Mouse (Mus musculus): ENCODE measurements at regions not wholly inside any gene's neighbourhood (a gene's known extent, or its start where the extent isn't known, plus 50 kb on each side); places are given as distances from the start of the nearest gene placed in this dataset.

- H3K4me3 ChIP-seq: no peak overlapping the region
- peaks cover 22% of the 10 kb centered on the region; the same call in 1 of the 2 replicates for H3K4me1 ChIP-seq
- no peaks in the 10 kb centered on the region for H3K9me3 ChIP-seq
- no peaks in the 10 kb centered on the region for H3K27me3 ChIP-seq (ENCODE audit: poor library complexity, severe bottlenecking)
- 89% methylated on average over 7 of the region's 7 CpGs for WGBS
- H3K36me3 ChIP-seq (replicated peaks): no peaks in the 10 kb centered on the region
- no peak for DNase-seq (ENCODE audit: extremely low spot score, low spot score)
- no peak overlapping the region for H3K27ac ChIP-seq
Measured at GRCm38 (mm10) chr13:99115541-99115940, 69.1 kb upstream of the Zfp366 start.

DNA sequence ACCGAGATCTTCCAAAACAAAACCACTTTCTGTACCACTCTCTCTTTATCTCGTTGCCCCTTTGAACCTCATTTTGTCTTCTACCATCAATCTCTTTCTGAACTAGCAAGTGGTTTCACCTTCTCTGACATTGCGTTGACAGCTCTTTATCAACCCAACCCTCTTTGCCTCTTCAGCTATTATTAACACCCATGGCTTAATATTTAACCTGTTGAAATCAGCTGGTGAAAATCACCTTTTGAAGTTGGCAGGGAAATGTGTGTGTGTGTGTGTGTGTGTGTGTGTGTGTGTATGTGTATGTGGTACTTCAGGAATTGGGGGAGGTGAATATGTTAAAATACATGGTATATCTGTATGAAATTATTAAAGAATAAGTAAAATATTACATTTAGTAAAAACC lies 70.1 kb upstream of the Zfp366 start:
- H3K9me3 ChIP-seq: no peaks in the 10 kb centered on the region
- WGBS: 91% methylated on average over 3 of the region's 3 CpGs

DNA sequence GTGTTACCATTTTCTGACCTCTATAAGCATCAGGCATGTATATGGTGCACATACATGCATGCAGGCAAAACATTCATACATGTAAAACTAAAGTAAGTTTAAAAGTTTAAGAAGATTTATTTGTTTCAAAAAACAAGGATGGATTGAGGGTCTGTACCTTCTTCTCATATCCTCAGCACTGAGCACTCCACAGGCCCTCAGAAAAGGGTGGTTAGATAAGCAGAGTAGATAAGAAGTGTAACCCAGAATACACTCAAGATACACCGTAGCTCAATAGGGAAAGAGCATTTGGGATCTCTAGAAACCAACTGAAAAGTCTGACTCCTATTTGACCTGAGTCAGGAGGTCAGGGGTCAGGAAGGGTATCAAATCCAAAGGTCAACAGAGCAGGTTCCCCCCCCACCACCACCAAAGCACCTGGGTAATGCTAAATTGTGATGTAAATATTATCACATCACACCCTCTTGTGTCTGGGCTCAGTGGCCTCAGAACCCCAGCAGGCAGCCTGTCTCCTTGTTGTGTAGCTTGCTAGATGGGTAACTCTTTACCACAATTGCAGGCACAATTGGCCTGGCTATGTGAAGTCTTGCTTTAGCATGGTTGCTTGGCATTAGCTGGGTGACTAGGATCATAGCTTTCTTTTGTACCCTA lies 72.8 kb upstream of the Zfp366 start:
- WGBS: 92% methylated on average over 1 of the region's 1 CpGs
- DNase-seq (ENCODE audit: extremely low spot score, low spot score): no peak
- Histone ChIP-seq H3K27ac (no peak overlapping the region), H3K36me3 (replicated peaks) (no peaks in the 10 kb centered on the region), H3K27me3 (ENCODE audit: poor library complexity, severe bottlenecking) (no peaks in the 10 kb centered on the region), H3K4me1 (no peaks in the 10 kb centered on the region), H3K4me3 (no peak overlapping the region), H3K9me3 (no peaks in the 10 kb centered on the region)

More for the DNA sequence above, 70.1 kb upstream of the Zfp366 start:
- peaks cover 16% of the 10 kb centered on the region; the same call in 1 of the 2 replicates for H3K4me1 ChIP-seq
- no peaks in the 10 kb centered on the region for H3K36me3 ChIP-seq (replicated peaks)
- H3K27me3 ChIP-seq (ENCODE audit: poor library complexity, severe bottlenecking): no peaks in the 10 kb centered on the region
- no peak for DNase-seq (ENCODE audit: extremely low spot score, low spot score)
- H3K4me3 ChIP-seq: no peak overlapping the region
- no peak overlapping the region for H3K27ac ChIP-seq

DNA sequence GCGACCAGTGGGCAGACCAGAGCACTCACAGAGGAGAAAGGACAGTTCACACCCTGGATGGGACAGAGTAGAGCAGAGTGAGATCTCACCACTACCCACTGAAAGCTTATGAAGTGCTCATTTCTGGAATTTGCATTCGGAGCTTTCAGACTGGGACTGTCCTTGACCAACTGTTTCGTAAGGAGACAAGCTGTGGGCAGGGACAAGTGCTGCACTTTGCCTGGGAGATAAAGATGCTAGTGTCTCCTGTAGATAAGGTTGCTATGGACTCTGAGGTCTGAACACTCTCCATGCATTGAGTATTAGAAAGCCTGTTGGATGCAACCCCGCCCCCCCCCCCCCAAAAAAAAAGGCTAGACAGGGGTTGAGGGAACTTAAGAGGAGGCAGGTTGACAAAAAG lies 76.6 kb upstream of the Zfp366 start:
- Histone ChIP-seq H3K4me1 (no peaks in the 10 kb centered on the region), H3K9me3 (no peaks in the 10 kb centered on the region), H3K4me3 (no peak overlapping the region), H3K36me3 (replicated peaks) (no peaks in the 10 kb centered on the region), H3K27ac (no peak overlapping the region), H3K27me3 (ENCODE audit: poor library complexity, severe bottlenecking) (no peaks in the 10 kb centered on the region)
- 82% methylated on average over 4 of the region's 4 CpGs for WGBS
- DNase-seq (ENCODE audit: extremely low spot score, low spot score): no peak

GRCm38 (mm10) chr13:99102089-99102681 lies 82.4 kb upstream of the Zfp366 start:
- no peaks in the 10 kb centered on the region for H3K9me3 ChIP-seq

GRCm38 (mm10) chr13:99100430-99101409 lies 83.9 kb upstream of the Zfp366 start:
- 55% methylated on average over 25 of the region's 25 CpGs for WGBS
- H3K4me1 ChIP-seq: peaks cover 18% of the 10 kb centered on the region
- H3K4me3 ChIP-seq: peak overlapping the region; percentile 39
- H3K27me3 ChIP-seq (ENCODE audit: poor library complexity, severe bottlenecking): no peaks in the 10 kb centered on the region
- H3K9me3 ChIP-seq: no peaks in the 10 kb centered on the region
- H3K36me3 ChIP-seq (replicated peaks): no peaks in the 10 kb centered on the region
- H3K27ac ChIP-seq: peak overlapping the region; percentile 85
- peak; percentile 52 for DNase-seq (ENCODE audit: extremely low spot score, low spot score)

More at GRCm38 (mm10) chr13:99102089-99102681, 82.4 kb upstream of the Zfp366 start:
- peaks cover 18% of the 10 kb centered on the region for H3K4me1 ChIP-seq
- 93% methylated on average over 9 of the region's 9 CpGs for WGBS
- H3K27ac ChIP-seq: no peak overlapping the region
- no peak for DNase-seq (ENCODE audit: extremely low spot score, low spot score)
- H3K36me3 ChIP-seq (replicated peaks): no peaks in the 10 kb centered on the region
- no peak overlapping the region for H3K4me3 ChIP-seq
- H3K27me3 ChIP-seq (ENCODE audit: poor library complexity, severe bottlenecking): no peaks in the 10 kb centered on the region

DNA sequence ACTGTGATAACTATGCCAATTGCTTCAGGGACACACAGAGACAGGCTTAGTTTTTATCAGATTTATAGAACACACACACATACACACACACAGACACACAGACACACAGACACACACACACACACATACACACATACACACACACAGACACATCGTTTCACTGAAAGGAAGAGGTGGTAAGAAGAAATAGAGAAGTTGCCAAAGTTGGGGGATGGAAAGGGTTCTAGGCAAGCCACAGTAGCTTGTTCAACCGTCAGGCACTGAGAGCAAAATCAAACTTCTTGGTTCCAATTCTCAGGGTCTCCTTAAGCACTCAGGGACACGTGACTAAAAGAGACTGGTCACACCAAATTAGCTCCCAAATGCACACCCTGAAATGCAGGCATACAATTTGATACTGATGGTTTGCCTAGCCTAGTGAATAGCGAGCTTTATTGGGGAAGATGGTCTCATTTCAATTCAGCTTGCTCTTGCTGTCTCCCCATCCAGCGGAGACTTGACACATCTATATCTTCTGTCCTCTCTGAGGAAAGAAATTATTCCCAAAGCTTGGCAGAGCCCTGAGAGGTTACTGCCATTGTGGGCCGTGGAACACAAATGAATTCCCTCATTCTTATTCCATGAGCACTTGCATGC lies 84.7 kb upstream of the Zfp366 start:
- Histone ChIP-seq H3K4me1 (peaks cover 18% of the 10 kb centered on the region), H3K27me3 (ENCODE audit: poor library complexity, severe bottlenecking) (no peaks in the 10 kb centered on the region), H3K36me3 (replicated peaks) (no peaks in the 10 kb centered on the region), H3K9me3 (no peaks in the 10 kb centered on the region), H3K4me3 (peak overlapping the region; percentile 39; the same call in 1 of the 2 replicates), H3K27ac (peak overlapping the region; percentile 85)
- no peak for DNase-seq (ENCODE audit: extremely low spot score, low spot score)
- WGBS: 79% methylated on average over 6 of the region's 6 CpGs

DNA sequence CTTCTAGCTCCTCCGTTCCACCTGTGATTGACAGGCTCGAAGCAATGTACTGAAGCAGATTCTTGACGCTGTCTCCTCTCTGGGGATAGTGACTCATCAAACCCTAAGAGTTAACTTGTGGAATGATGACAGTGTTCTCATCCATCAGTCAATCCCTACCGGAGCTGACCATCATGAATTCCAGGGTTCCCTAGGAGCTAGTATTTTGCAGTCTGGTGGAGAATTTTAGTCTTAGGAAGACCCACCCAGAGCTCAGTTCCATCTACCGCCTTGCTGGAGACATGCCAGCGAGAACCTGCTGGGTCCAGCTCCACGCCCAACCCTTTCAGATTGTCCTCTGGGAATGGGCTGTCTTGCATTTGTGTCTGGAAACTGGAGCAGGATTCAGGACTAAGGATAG lies 85.4 kb upstream of the Zfp366 start:
- Histone ChIP-seq H3K4me1 (peaks cover 19% of the 10 kb centered on the region), H3K36me3 (replicated peaks) (no peaks in the 10 kb centered on the region), H3K27me3 (ENCODE audit: poor library complexity, severe bottlenecking) (no peaks in the 10 kb centered on the region), H3K4me3 (no peak overlapping the region), H3K9me3 (no peaks in the 10 kb centered on the region), H3K27ac (no peak overlapping the region)
- no peak for DNase-seq (ENCODE audit: extremely low spot score, low spot score)
- 90% methylated on average over 7 of the region's 7 CpGs for WGBS

GRCm38 (mm10) chr13:99097606-99098545 lies 86.7 kb upstream of the Zfp366 start:
- no peaks in the 10 kb centered on the region for H3K36me3 ChIP-seq (replicated peaks)
- WGBS: 95% methylated on average over 6 of the region's 6 CpGs
- no peak for DNase-seq (ENCODE audit: extremely low spot score, low spot score)
- H3K27me3 ChIP-seq (ENCODE audit: poor library complexity, severe bottlenecking): no peaks in the 10 kb centered on the region
- peaks cover 32% of the 10 kb centered on the region for H3K4me1 ChIP-seq
- no peak overlapping the region for H3K4me3 ChIP-seq
- no peaks in the 10 kb centered on the region for H3K9me3 ChIP-seq
- H3K27ac ChIP-seq: no peak overlapping the region

GRCm38 (mm10) chr13:99096837-99097236 lies 87.8 kb upstream of the Zfp366 start:
- H3K4me1 ChIP-seq: peaks cover 43% of the 10 kb centered on the region
- no peaks in the 10 kb centered on the region for H3K27me3 ChIP-seq (ENCODE audit: poor library complexity, severe bottlenecking)
- H3K9me3 ChIP-seq: no peaks in the 10 kb centered on the region
- no peak overlapping the region for H3K4me3 ChIP-seq
- H3K36me3 ChIP-seq (replicated peaks): no peaks in the 10 kb centered on the region
- no peak overlapping the region for H3K27ac ChIP-seq
- 94% methylated on average over 6 of the region's 6 CpGs for WGBS
- no peak for DNase-seq (ENCODE audit: extremely low spot score, low spot score)

DNA sequence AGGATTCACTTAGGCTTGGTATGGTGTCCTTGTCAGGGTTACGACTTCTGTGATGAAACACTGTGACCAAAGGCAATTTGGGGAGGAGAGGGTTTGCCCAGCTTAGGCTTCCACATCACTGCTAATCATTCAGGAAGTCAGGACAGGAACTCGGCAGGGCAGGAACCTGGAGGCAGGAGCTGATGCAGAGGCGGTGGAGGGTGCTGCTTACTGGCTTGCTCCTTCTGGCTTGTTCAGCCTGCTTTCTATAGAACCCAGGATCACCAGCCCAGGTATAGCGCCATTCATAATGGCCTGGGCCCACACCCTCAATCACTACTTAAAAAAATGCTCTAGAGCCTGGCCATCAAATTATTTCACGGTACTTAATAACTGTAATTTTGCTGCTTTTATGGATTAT lies 89.6 kb upstream of the Zfp366 start:
- 91% methylated on average over 5 of the region's 5 CpGs for WGBS
- DNase-seq (ENCODE audit: extremely low spot score, low spot score): no peak
- H3K4me1 ChIP-seq: peaks cover 31% of the 10 kb centered on the region

GRCm38 (mm10) chr13:99094221-99094620 lies 90.4 kb upstream of the Zfp366 start:
- H3K4me3 ChIP-seq: no peak overlapping the region
- no peaks in the 10 kb centered on the region for H3K9me3 ChIP-seq
- 92% methylated on average over 5 of the region's 5 CpGs for WGBS
- H3K36me3 ChIP-seq (replicated peaks): no peaks in the 10 kb centered on the region
- peaks cover 28% of the 10 kb centered on the region for H3K4me1 ChIP-seq
- DNase-seq (ENCODE audit: extremely low spot score, low spot score): no peak
- no peak overlapping the region for H3K27ac ChIP-seq
- H3K27me3 ChIP-seq (ENCODE audit: poor library complexity, severe bottlenecking): no peaks in the 10 kb centered on the region

More for the DNA sequence above, 89.6 kb upstream of the Zfp366 start:
- H3K27me3 ChIP-seq (ENCODE audit: poor library complexity, severe bottlenecking): no peaks in the 10 kb centered on the region
- no peak overlapping the region for H3K4me3 ChIP-seq
- no peaks in the 10 kb centered on the region for H3K9me3 ChIP-seq
- H3K36me3 ChIP-seq (replicated peaks): no peaks in the 10 kb centered on the region
- H3K27ac ChIP-seq: no peak overlapping the region

Data from forebrain, embryonic 10.5 days (tissue).